Comparison of ENCODE assay signal across 8 mouse cellular contexts in genomic region chrX:135797212-135797644, GRCm38 (mm10). TPM values are rescaled to one million over a fixed set of nuclear protein-coding genes. Genes with fewer than 3 reads are reported as not detected.
A peak's percentile ranks its signal among the peaks of the same experiment; 100 is the strongest.
DNase-seq lines count a peak whose midpoint lies in the region; ATAC-seq and TF ChIP-seq lines count a peak whose summit lies in the region.
"Not testable (repeated sequence)": the region's sequence is repeated elsewhere in the genome, so short reads cannot be mapped to it uniquely, and the experiment has no call there.

Bhlhb9 (plus strand) TSS chrX:135797594.

- H3K27ac ChIP-seq in embryonic fibroblast, embryonic 13.5 days (ENCODE audit: insufficient read depth, low read length); heart, embryonic 11.5 days (ENCODE audit: low read depth, low read length); limb, embryonic 13.5 days: not testable (repeated sequence)
- H3K27ac ChIP-seq in midbrain, embryonic 14.5 days (replicated peaks; ENCODE audit: low read depth, low read length), result peak within 1 kb of the TSS; percentile 80

- TF ChIP-seq CTCF in brain, embryonic 14.5 days (IDR thresholded peaks at IDR 0.05; ENCODE audit: borderline replicate concordance, extremely low read depth, insufficient read depth, insufficient read length), result peak; percentile 46; the same call in 1 of the 2 replicates
- TF ChIP-seq CTCF in embryonic fibroblast, embryonic 13.5 days (IDR thresholded peaks at IDR 0.05; ENCODE audit: borderline replicate concordance, insufficient read depth, low read length), result not testable (repeated sequence)

- 25% methylated on average over 3 of the region's 5 CpGs for WGBS in heart, embryonic 11.5 days (ENCODE audit: insufficient replicate concordance)
- WGBS in limb, embryonic 13.5 days, result 0% methylated on average over 3 of the region's 5 CpGs
- 14% methylated on average over 3 of the region's 5 CpGs for WGBS in midbrain, embryonic 14.5 days

- not testable (repeated sequence) for H3K36me3 ChIP-seq in heart, embryonic 11.5 days (ENCODE audit: control insufficient read depth, insufficient read depth, low read length)
- peaks cover 20% of the 10 kb centered on the region for H3K36me3 ChIP-seq in limb, embryonic 13.5 days
- H3K36me3 ChIP-seq in midbrain, embryonic 14.5 days (ENCODE audit: control insufficient read depth, insufficient read depth, low read length), result peaks cover 25% of the 10 kb centered on the region

- H3K9ac ChIP-seq in heart, embryonic 11.5 days (ENCODE audit: low read depth, low read length), result peak within 1 kb of the TSS; percentile 65
- H3K9ac ChIP-seq in limb, embryonic 13.5 days, result peak within 1 kb of the TSS; percentile 74
- peak within 1 kb of the TSS; percentile 68 for H3K9ac ChIP-seq in midbrain, embryonic 14.5 days (replicated peaks; ENCODE audit: low read length)

- H3K27me3 ChIP-seq in heart, embryonic 11.5 days (ENCODE audit: control insufficient read depth, insufficient read depth, low read length); limb, embryonic 13.5 days; midbrain, embryonic 14.5 days (ENCODE audit: control insufficient read depth, insufficient read depth, low read length): not testable (repeated sequence)

- H3K4me3 ChIP-seq in embryonic fibroblast, embryonic 13.5 days (ENCODE audit: insufficient read depth, low read length), result peak within 1 kb of the TSS; percentile 25
- H3K4me3 ChIP-seq in heart, embryonic 11.5 days (ENCODE audit: low read depth, low read length), result peak within 1 kb of the TSS; percentile 58
- peak within 1 kb of the TSS; percentile 61 for H3K4me3 ChIP-seq in limb, embryonic 13.5 days
- H3K4me3 ChIP-seq in midbrain, embryonic 14.5 days (replicated peaks; ENCODE audit: low read depth, low read length), result peak within 1 kb of the TSS; percentile 58

- peak within 1 kb of the TSS; percentile 63 for H3K4me2 ChIP-seq in heart, embryonic 11.5 days
- H3K4me2 ChIP-seq in limb, embryonic 13.5 days (replicated peaks), result peak within 1 kb of the TSS; percentile 68
- H3K4me2 ChIP-seq in midbrain, embryonic 14.5 days (ENCODE audit: low read length), result peak within 1 kb of the TSS; percentile 55

- H3K9me3 ChIP-seq in heart, embryonic 11.5 days (replicated peaks; ENCODE audit: control insufficient read depth, low read length); limb, embryonic 13.5 days; midbrain, embryonic 14.5 days (ENCODE audit: control insufficient read depth, low read length): not testable (repeated sequence)

- not testable (repeated sequence) for TF ChIP-seq POLR2A in brain, embryonic 14.5 days (IDR thresholded peaks at IDR 0.05; ENCODE audit: borderline replicate concordance, extremely low read depth, insufficient read depth, insufficient read length, poor library complexity, severe bottlenecking); embryonic fibroblast, embryonic 13.5 days (IDR thresholded peaks at IDR 0.05; ENCODE audit: low read depth, low read length)

- H3K4me1 ChIP-seq in embryonic fibroblast, embryonic 13.5 days (ENCODE audit: control insufficient read depth, insufficient read depth, low read length); heart, embryonic 11.5 days (ENCODE audit: control insufficient read depth, insufficient read depth, low read length); limb, embryonic 13.5 days; midbrain, embryonic 14.5 days (ENCODE audit: control insufficient read depth, insufficient read depth, low read length): not testable (repeated sequence)

- ATAC-seq in heart, embryonic 11.5 days (replicated peaks; ENCODE audit: insufficient number of reproducible peaks, low FRiP score, low TSS enrichment); limb, embryonic 13.5 days (ENCODE audit: low FRiP score, low read depth): not testable (repeated sequence)
- peak; percentile 18; the same call in 1 of the 2 replicates for ATAC-seq in midbrain, embryonic 14.5 days (ENCODE audit: low FRiP score, low TSS enrichment)

- DNase-seq in CD4-positive, CD25-positive, alpha-beta regulatory T cell, adult 2 months (ENCODE audit: low read depth, low spot score), result peak; percentile 83
- DNase-seq in brain, embryonic 14.5 days (ENCODE audit: low read depth), result peak; percentile 86
- DNase-seq in kidney, adult 9 months, result peak; percentile 49
- peak; percentile 81 for DNase-seq in midbrain, embryonic 14.5 days
- DNase-seq in spleen, postnatal 36 days (ENCODE audit: low spot score in 2 of 2), result peak; percentile 34 to 48

RNA-seq across cellular contexts. Expression of gene Bhlhb9, which starts in this region (rescaled TPM):
- 51.1 and 59.9 TPM in 2 replicates for polyA plus RNA-seq in brain, embryonic 14.5 days (2012; rRNA removed)
- polyA plus RNA-seq in embryonic fibroblast, embryonic 13.5 days (2011; ENCODE audit: insufficient read length, low read depth, missing spikeins), result 27.6 and 32.9 TPM in 2 replicates
- 60.0 and 68.4 TPM in 2 replicates for polyA plus RNA-seq in heart, embryonic 11.5 days (2014; fragmentation: Nextera tagmentation; extraction: Ambion mirVana)
- polyA plus RNA-seq in limb, embryonic 13.5 days (2015; fragmentation: Nextera tagmentation; extraction: Ambion mirVana), result 61.5 and 64.2 TPM in 2 replicates
- 101 and 124 TPM in 2 replicates for polyA plus RNA-seq in midbrain, embryonic 14.5 days (2014; fragmentation: Nextera tagmentation; extraction: Ambion mirVana)
